Mouse (Mus musculus) forebrain, embryonic 16.5 days (tissue): Measurements from ENCODE around the gene Dlgap1. TPM values are rescaled to one million over a fixed set of nuclear protein-coding genes. Genes with fewer than 3 reads are reported as not detected.

Experiments used
- ATAC-seq: fragments of 200-750 bp; cut with Nextera tagmentation; 2 replicates; pipeline ENCODE4 v1.8.0; 2017; ENCODE audit warnings: mild to moderate bottlenecking, moderate library complexity
- H3K27ac ChIP-seq: fragments of 300-500 bp; sonication (generic); 2 replicates; pipeline ENCODE4 v1.5.1; 2014; ENCODE audit warnings: low read length, control low read depth
- H3K27me3 ChIP-seq: fragments of 300-500 bp; sonication (generic); replicated peaks from 2 replicates; pipeline ENCODE4 v1.6.1; 2014; ENCODE audit warnings: low read length; ENCODE audit not compliant: control insufficient read depth, insufficient read depth
- H3K36me3 ChIP-seq: fragments of 300-500 bp; sonication (generic); 2 replicates; pipeline ENCODE4 v1.6.1; 2014; ENCODE audit not compliant: control insufficient read depth, insufficient read depth
- H3K4me1 ChIP-seq: fragments of 300-500 bp; sonication (generic); replicated peaks from 2 replicates; pipeline ENCODE4 v1.6.1; 2014; ENCODE audit warnings: low read length; ENCODE audit not compliant: control insufficient read depth, insufficient read depth
- H3K4me2 ChIP-seq: fragments of 300-500 bp; sonication (generic); 2 replicates; pipeline ENCODE4 v1.6.1; 2014; ENCODE audit warnings: mild to moderate bottlenecking, low read length, control low read depth
- H3K4me3 ChIP-seq: fragments of 300-500 bp; sonication (generic); replicated peaks from 2 replicates; pipeline ENCODE4 v1.5.1; 2014; ENCODE audit warnings: mild to moderate bottlenecking, low read length, control low read depth
- H3K9ac ChIP-seq: fragments of 300-500 bp; sonication (generic); replicated peaks from 2 replicates; pipeline ENCODE4 v1.6.1; 2014; ENCODE audit warnings: low read depth, low read length, control low read depth
- H3K9me3 ChIP-seq: fragments of 300-500 bp; sonication (generic); 2 replicates; pipeline ENCODE4 v1.6.1; 2016; ENCODE audit warnings: low read length; ENCODE audit not compliant: control insufficient read depth
- WGBS: fragments of 180-500 bp; shearing (Covaris S2); extraction: QIAGEN DNeasy Blood & Tissue Kit; methylation state at CpG from one replicate; pipeline ENCODE4 v1.1.7; 2014; 5-methylcytosine and 5-hydroxymethylcytosine counted together
- polyA plus RNA-seq: library from polyadenylated mRNA; unstranded; fragments of >200 nt; fragmentation: Nextera tagmentation; extraction: Ambion mirVana; gene quantifications from 2 replicates; pipeline ENCODE4 v1.2.1, GENCODE M21; 2015

Dlgap1 gene
- polyA plus RNA-seq, 1 experiment from 2014 or later = 47.2 TPM

- H3K27me3 ChIP-seq = no peaks in the 10 kb centered on the region
- ATAC-seq = no peak
- no peak overlapping the region for H3K27ac ChIP-seq
- WGBS = 88% methylated on average over 2 of the region's 2 CpGs
- no peaks in the 10 kb centered on the region for H3K4me1 ChIP-seq
- no peaks in the 10 kb centered on the region for H3K9me3 ChIP-seq
- H3K9ac ChIP-seq = no peak overlapping the region
- no peaks in the 10 kb centered on the region for H3K36me3 ChIP-seq
- no peak overlapping the region for H3K4me2 ChIP-seq
- no peak overlapping the region for H3K4me3 ChIP-seq
These were observed 121.9 kb downstream of the Dlgap1 start for GRCm38 (mm10) chr17:70090737-70091136.

GRCm38 (mm10) chr17:70129151-70129550, 160.3 kb downstream of the Dlgap1 start:
- no peak overlapping the region for H3K27ac ChIP-seq
- H3K27me3 ChIP-seq = no peaks in the 10 kb centered on the region
- 90% methylated on average over 2 of the region's 2 CpGs for WGBS
- H3K4me3 ChIP-seq = no peak overlapping the region
- ATAC-seq = no peak
- H3K9ac ChIP-seq = no peak overlapping the region
- H3K4me1 ChIP-seq = no peaks in the 10 kb centered on the region
- H3K4me2 ChIP-seq = no peak overlapping the region
- H3K9me3 ChIP-seq = no peaks in the 10 kb centered on the region
- H3K36me3 ChIP-seq = no peaks in the 10 kb centered on the region

GRCm38 (mm10) chr17:70169831-70170230, 201.0 kb downstream of the Dlgap1 start:
- no peaks in the 10 kb centered on the region for H3K4me1 ChIP-seq
- 96% methylated on average over 2 of the region's 2 CpGs for WGBS
- no peak overlapping the region for H3K9ac ChIP-seq
- H3K4me2 ChIP-seq = no peak overlapping the region
- no peaks in the 10 kb centered on the region for H3K9me3 ChIP-seq
- H3K36me3 ChIP-seq = no peaks in the 10 kb centered on the region
- no peak overlapping the region for H3K27ac ChIP-seq
- ATAC-seq = no peak
- no peak overlapping the region for H3K4me3 ChIP-seq
- H3K27me3 ChIP-seq = no peaks in the 10 kb centered on the region

- Histone ChIP-seq H3K4me1 (no peaks in the 10 kb centered on the region), H3K27me3 (no peaks in the 10 kb centered on the region), H3K27ac (no peak overlapping the region), H3K4me2 (no peak overlapping the region), H3K9ac (no peak overlapping the region), H3K4me3 (no peak overlapping the region), H3K9me3 (no peaks in the 10 kb centered on the region), H3K36me3 (no peaks in the 10 kb centered on the region)
- ATAC-seq = no peak
- 80% methylated on average over 9 of the region's 9 CpGs for WGBS
These were observed 203.7 kb downstream of the Dlgap1 start for GRCm38 (mm10) chr17:70172500-70173036.

- Histone ChIP-seq H3K4me1 (no peaks in the 10 kb centered on the region), H3K9me3 (no peaks in the 10 kb centered on the region), H3K9ac (no peak overlapping the region), H3K27ac (no peak overlapping the region), H3K4me3 (no peak overlapping the region), H3K36me3 (no peaks in the 10 kb centered on the region), H3K4me2 (no peak overlapping the region), H3K27me3 (no peaks in the 10 kb centered on the region)
- ATAC-seq = no peak
- 85% methylated on average over 6 of the region's 6 CpGs for WGBS
These were observed 205.0 kb downstream of the Dlgap1 start for GRCm38 (mm10) chr17:70173916-70174315.

GRCm38 (mm10) chr17:70191228-70191627, 222.4 kb downstream of the Dlgap1 start:
- Histone ChIP-seq H3K4me1 (no peaks in the 10 kb centered on the region), H3K9me3 (no peaks in the 10 kb centered on the region), H3K9ac (no peak overlapping the region), H3K27me3 (no peaks in the 10 kb centered on the region), H3K4me2 (no peak overlapping the region), H3K27ac (no peak overlapping the region), H3K4me3 (no peak overlapping the region), H3K36me3 (no peaks in the 10 kb centered on the region)
- ATAC-seq = no peak
- 94% methylated on average over 6 of the region's 6 CpGs for WGBS

GRCm38 (mm10) chr17:70222891-70223290, 254.0 kb downstream of the Dlgap1 start:
- no peak overlapping the region for H3K9ac ChIP-seq
- WGBS = 40% methylated on average over 3 of the region's 3 CpGs
- H3K27ac ChIP-seq = no peak overlapping the region
- H3K9me3 ChIP-seq = no peaks in the 10 kb centered on the region
- no peak overlapping the region for H3K4me3 ChIP-seq
- no peaks in the 10 kb centered on the region for H3K27me3 ChIP-seq
- no peak for ATAC-seq
- H3K4me2 ChIP-seq = no peak overlapping the region
- H3K36me3 ChIP-seq = no peaks in the 10 kb centered on the region
- H3K4me1 ChIP-seq = no peaks in the 10 kb centered on the region

- H3K4me3 ChIP-seq = no peak overlapping the region
- no peaks in the 10 kb centered on the region for H3K4me1 ChIP-seq
- H3K36me3 ChIP-seq = no peaks in the 10 kb centered on the region
- H3K27ac ChIP-seq = no peak overlapping the region
- 68% methylated on average over 7 of the region's 7 CpGs for WGBS
- no peaks in the 10 kb centered on the region for H3K27me3 ChIP-seq
- H3K9me3 ChIP-seq = no peaks in the 10 kb centered on the region
- ATAC-seq = peak; percentile 66
- H3K9ac ChIP-seq = no peak overlapping the region
- H3K4me2 ChIP-seq = no peak overlapping the region
These were observed 278.5 kb downstream of the Dlgap1 start for GRCm38 (mm10) chr17:70247342-70247741.

- 37% methylated on average over 6 of the region's 6 CpGs for WGBS
- Histone ChIP-seq H3K4me2 (no peak overlapping the region), H3K27me3 (no peaks in the 10 kb centered on the region), H3K4me3 (no peak overlapping the region), H3K36me3 (no peaks in the 10 kb centered on the region), H3K4me1 (no peaks in the 10 kb centered on the region), H3K9me3 (no peaks in the 10 kb centered on the region), H3K27ac (no peak overlapping the region), H3K9ac (no peak overlapping the region)
- ATAC-seq = no peak
These were observed 279.4 kb downstream of the Dlgap1 start for GRCm38 (mm10) chr17:70248250-70248649.

- 90% methylated on average over 3 of the region's 3 CpGs for WGBS
- no peak overlapping the region for H3K9ac ChIP-seq
These were observed 283.6 kb downstream of the Dlgap1 start for GRCm38 (mm10) chr17:70252476-70252875.

More at GRCm38 (mm10) chr17:70252476-70252875, 283.6 kb downstream of the Dlgap1 start:
- Histone ChIP-seq H3K4me2 (no peak overlapping the region), H3K27me3 (no peaks in the 10 kb centered on the region), H3K4me1 (no peaks in the 10 kb centered on the region), H3K9me3 (no peaks in the 10 kb centered on the region), H3K27ac (no peak overlapping the region), H3K4me3 (no peak overlapping the region), H3K36me3 (no peaks in the 10 kb centered on the region)
- no peak for ATAC-seq
